Mouse (Mus musculus) right cerebral cortex, postnatal 36 days (tissue): ENCODE measurements around the gene Olfr1254.

Experiments used
- DNase-seq, 2 experiments: peaks; one replicate each; pipeline ENCODE4 v3.0.0; 2022; ENCODE audit warnings: low spot score in 2 of 2, mixed read lengths in 1 of 2

Olfr1254 gene

GRCm38 (mm10) chr2:89793519-89793918 lies at the start of gene Olfr1254:
Gene Olfr1254 (minus strand): TSS chr2:89793619.
- no peak for DNase-seq

GRCm38 (mm10) chr2:89841455-89841854 lies 48.0 kb upstream of the Olfr1254 start, which contains the start of gene Olfr1256:
Gene Olfr1256 (minus strand): TSS chr2:89841555.
- DNase-seq: no peak

- DNase-seq: no peak
Measured at GRCm38 (mm10) chr2:89820216-89820615, 26.8 kb upstream of the Olfr1254 start.

- DNase-seq: no peak
Measured at GRCm38 (mm10) chr2:89811751-89812150, 18.3 kb upstream of the Olfr1254 start, which contains the start of gene Olfr1255. Gene Olfr1255 (plus strand): TSS chr2:89812051.

- no peak for DNase-seq
Measured at GRCm38 (mm10) chr2:89810751-89811150, 17.3 kb upstream of the Olfr1254 start.

GRCm38 (mm10) chr2:89799583-89799982 lies 6.2 kb upstream of the Olfr1254 start:
- DNase-seq: no peak

- no peak for DNase-seq
Measured at GRCm38 (mm10) chr2:89756990-89757389, 36.4 kb downstream of the Olfr1254 start, which contains the start of gene Olfr1253. Gene Olfr1253 (minus strand): TSS chr2:89757090.
